Mouse (Mus musculus): ENCODE measurements around the gene Epb41l3. TPM values are rescaled to one million over a fixed set of nuclear protein-coding genes. Genes with fewer than 3 reads are reported as not detected.

Epb41l3 gene
- total RNA-seq, 2 experiments from 2014 or later: not detected

- ATAC-seq (replicated peaks; ENCODE audit: poor library complexity, severe bottlenecking): no peak
These were observed 152.0 kb downstream of the Epb41l3 start for GRCm38 (mm10) chr17:69227426-69228014.

GRCm38 (mm10) chr17:69229451-69229850 lies 154.0 kb downstream of the Epb41l3 start:
- ATAC-seq (replicated peaks; ENCODE audit: poor library complexity, severe bottlenecking): no peak

- no peak for ATAC-seq (replicated peaks; ENCODE audit: poor library complexity, severe bottlenecking)
These were observed 154.7 kb downstream of the Epb41l3 start for GRCm38 (mm10) chr17:69230131-69230621.

GRCm38 (mm10) chr17:69231360-69231759 lies 155.9 kb downstream of the Epb41l3 start:
- ATAC-seq (replicated peaks; ENCODE audit: poor library complexity, severe bottlenecking): no peak

GRCm38 (mm10) chr17:69237172-69237571 lies 161.7 kb downstream of the Epb41l3 start:
- ATAC-seq (replicated peaks; ENCODE audit: poor library complexity, severe bottlenecking): no peak

- no peak for ATAC-seq (replicated peaks; ENCODE audit: poor library complexity, severe bottlenecking)
These were observed 163.4 kb downstream of the Epb41l3 start for GRCm38 (mm10) chr17:69238810-69239373.

- no peak for ATAC-seq (replicated peaks; ENCODE audit: poor library complexity, severe bottlenecking)
These were observed 163.9 kb downstream of the Epb41l3 start for GRCm38 (mm10) chr17:69239423-69239822.

GRCm38 (mm10) chr17:69255834-69256233 lies 180.4 kb downstream of the Epb41l3 start:
- no peak for ATAC-seq (replicated peaks; ENCODE audit: poor library complexity, severe bottlenecking)

GRCm38 (mm10) chr17:69256441-69256840 lies 181.0 kb downstream of the Epb41l3 start:
- peak; percentile 65 for ATAC-seq (replicated peaks; ENCODE audit: poor library complexity, severe bottlenecking)

GRCm38 (mm10) chr17:69263810-69264565 lies 188.5 kb downstream of the Epb41l3 start:
- ATAC-seq (replicated peaks; ENCODE audit: poor library complexity, severe bottlenecking): no peak

GRCm38 (mm10) chr17:69265171-69265570 lies 189.7 kb downstream of the Epb41l3 start:
- ATAC-seq (replicated peaks; ENCODE audit: poor library complexity, severe bottlenecking): peak; percentile 88

GRCm38 (mm10) chr17:69265759-69266463 lies 190.4 kb downstream of the Epb41l3 start:
- peak; percentile 35 for ATAC-seq (replicated peaks; ENCODE audit: poor library complexity, severe bottlenecking)

GRCm38 (mm10) chr17:69266936-69267335 lies 191.5 kb downstream of the Epb41l3 start:
- ATAC-seq (replicated peaks; ENCODE audit: poor library complexity, severe bottlenecking): no peak

GRCm38 (mm10) chr17:69267526-69267925 lies 192.0 kb downstream of the Epb41l3 start:
- ATAC-seq (replicated peaks; ENCODE audit: poor library complexity, severe bottlenecking): no peak

- ATAC-seq (replicated peaks; ENCODE audit: poor library complexity, severe bottlenecking): no peak
These were observed 201.9 kb downstream of the Epb41l3 start for GRCm38 (mm10) chr17:69277362-69277761.

- ATAC-seq (replicated peaks; ENCODE audit: poor library complexity, severe bottlenecking): no peak
These were observed 209.0 kb downstream of the Epb41l3 start for GRCm38 (mm10) chr17:69284511-69284910.

- ATAC-seq (replicated peaks; ENCODE audit: poor library complexity, severe bottlenecking): peak; percentile 79
These were observed 212.6 kb downstream of the Epb41l3 start for GRCm38 (mm10) chr17:69288130-69288529.

- ATAC-seq (replicated peaks; ENCODE audit: poor library complexity, severe bottlenecking): no peak
These were observed 214.8 kb downstream of the Epb41l3 start for GRCm38 (mm10) chr17:69290272-69290671.

GRCm38 (mm10) chr17:69301552-69301951 lies 226.1 kb downstream of the Epb41l3 start:
- ATAC-seq (replicated peaks; ENCODE audit: poor library complexity, severe bottlenecking): no peak

GRCm38 (mm10) chr17:69303579-69304274 lies 228.2 kb downstream of the Epb41l3 start:
- ATAC-seq (replicated peaks; ENCODE audit: poor library complexity, severe bottlenecking): no peak
